Mouse (Mus musculus) left cerebral cortex, postnatal 36 days (tissue): ENCODE data around the gene Has1. TPM values are rescaled to one million over a fixed set of nuclear protein-coding genes. Genes with fewer than 3 reads are reported as not detected.
A peak's percentile ranks its signal among the peaks of the same experiment; 100 is the strongest.

Source experiments
- DNase-seq, 2 experiments: peaks; one replicate each; pipeline ENCODE4 v3.0.0; 2021 to 2022; ENCODE audit warnings: low spot score in 2 of 2, mixed read lengths in 1 of 2
- intact Hi-C: fragments of 180-260 bp; cut with DNase I; formaldehyde crosslinking; loops from one replicate; pipeline ENCODE4 v1.15.1; 2025
- total RNA-seq, 2 experiments: library from RNA; stranded (reverse); gene quantifications; 2 replicates each; pipeline ENCODE4 v1.2.3; 2021

The Has1 gene
- total RNA-seq, result under 1 TPM; 0.45 to 0.79 TPM

- no peak for DNase-seq
- intact Hi-C loops, result no loop called here
These were observed at the start of gene Has1 for GRCm38 (mm10) chr17:17855064-17855838. TSS of gene Has1 (minus strand) at chr17:17855205.

GRCm38 (mm10) chr17:17900768-17901167, 45.8 kb upstream of the Has1 start:
- intact Hi-C loops, result no loop called here
- no peak for DNase-seq

- DNase-seq, result no peak
- intact Hi-C loops, result loop anchor here (5.0 kb wide), 1 partner anchor 62 kb away; no protein-coding TSS in a partner anchor
These were observed 44.3 kb upstream of the Has1 start for GRCm38 (mm10) chr17:17899268-17899667.

- no peak for DNase-seq
- intact Hi-C loops, result loop anchor here (1.0 to 5.0 kb wide), 2 partner anchors 59 to 130 kb away; no protein-coding TSS in a partner anchor
These were observed 41.0 kb upstream of the Has1 start for GRCm38 (mm10) chr17:17896039-17896438.

GRCm38 (mm10) chr17:17889732-17890425, 34.9 kb upstream of the Has1 start:
- no peak for DNase-seq
- intact Hi-C loops, result no loop called here

- intact Hi-C loops, result no loop called here
- DNase-seq, result no peak
These were observed 32.8 kb upstream of the Has1 start, which contains the start of the genes Fpr2 and Fpr3 for GRCm38 (mm10) chr17:17887774-17888248. TSS of gene Fpr2 (plus strand) at chr17:17887824. TSS of gene Fpr3 (plus strand) at chr17:17887852.

GRCm38 (mm10) chr17:17883840-17884239, 28.8 kb upstream of the Has1 start, which contains the start of gene Fpr1:
TSS of gene Fpr1 (minus strand) at chr17:17883940.
- DNase-seq, result no peak
- intact Hi-C loops, result no loop called here

GRCm38 (mm10) chr17:17882672-17883071, 27.7 kb upstream of the Has1 start:
- intact Hi-C loops, result no loop called here
- no peak for DNase-seq

GRCm38 (mm10) chr17:17879347-17879746, 24.3 kb upstream of the Has1 start:
- intact Hi-C loops, result no loop called here
- no peak for DNase-seq

- intact Hi-C loops, result no loop called here
- DNase-seq, result no peak
These were observed 16.7 kb upstream of the Has1 start for GRCm38 (mm10) chr17:17871697-17872096.

- no peak for DNase-seq
- intact Hi-C loops, result no loop called here
These were observed 16.0 kb upstream of the Has1 start for GRCm38 (mm10) chr17:17870892-17871550.

- intact Hi-C loops, result no loop called here
- DNase-seq, result no peak
These were observed 11.9 kb upstream of the Has1 start for GRCm38 (mm10) chr17:17866801-17867469.

- intact Hi-C loops, result no loop called here
- no peak for DNase-seq
These were observed 10.2 kb upstream of the Has1 start for GRCm38 (mm10) chr17:17865168-17865567.

- DNase-seq, result no peak
- intact Hi-C loops, result no loop called here
These were observed 7.4 kb upstream of the Has1 start for GRCm38 (mm10) chr17:17862360-17862759.

GRCm38 (mm10) chr17:17860110-17860509, 5.1 kb upstream of the Has1 start:
- intact Hi-C loops, result no loop called here
- DNase-seq, result no peak

- no peak for DNase-seq
- intact Hi-C loops, result no loop called here
These were observed 2.4 kb upstream of the Has1 start for GRCm38 (mm10) chr17:17857446-17857845.

- no peak for DNase-seq
- intact Hi-C loops, result no loop called here
These were observed 1.6 kb upstream of the Has1 start for GRCm38 (mm10) chr17:17856612-17857011.

- DNase-seq, result peak in 1 of 2 experiments; percentile 31
- intact Hi-C loops, result no loop called here
These were observed 4.9 kb downstream of the Has1 start for GRCm38 (mm10) chr17:17849906-17850712.

- intact Hi-C loops, result no loop called here
- no peak for DNase-seq
These were observed 6.0 kb downstream of the Has1 start for GRCm38 (mm10) chr17:17848988-17849387.
